Mouse (Mus musculus) liver, embryonic 14.5 days (tissue): ENCODE results near the gene Amn. TPM values are rescaled to one million over a fixed set of nuclear protein-coding genes. Genes with fewer than 3 reads are reported as not detected.

Experiments used
- ATAC-seq: fragments of 200-750 bp; cut with Nextera tagmentation; 2 replicates; pipeline ENCODE4 v1.8.0; 2017; ENCODE audit warnings: moderate number of reproducible peaks, mild to moderate bottlenecking, moderate library complexity; ENCODE audit not compliant: insufficient read depth
- DNase-seq, 3 experiments: peaks; one replicate each; pipeline ENCODE4 v3.0.0-alpha.2; 2012 to 2013; ENCODE audit warnings: low read depth in 3 of 3, low spot score in 3 of 3
- H3K27ac ChIP-seq: fragments of 300-500 bp; sonication (generic); 2 replicates; pipeline ENCODE4 v1.5.1; 2014; ENCODE audit warnings: moderate library complexity, mild to moderate bottlenecking, control low read depth, inconsistent platforms
- H3K27me3 ChIP-seq: fragments of 300-500 bp; sonication (generic); 2 replicates; pipeline ENCODE4 v1.6.1; 2014; ENCODE audit warnings: mild to moderate bottlenecking, low read length, moderate library complexity; ENCODE audit not compliant: control insufficient read depth, insufficient read depth
- H3K36me3 ChIP-seq: fragments of 300-500 bp; sonication (generic); replicated peaks from 2 replicates; pipeline ENCODE4 v1.6.1; 2014; ENCODE audit warnings: low read depth; ENCODE audit not compliant: control insufficient read depth, insufficient read depth
- H3K4me1 ChIP-seq, 2 experiments: fragments of 200-500 bp in 1 of 2; fragments of 300-500 bp in 1 of 2; sonication (generic) in 1 of 2; replicated peaks; 2 replicates each; pipeline ENCODE4 v1.6.1; 2012 to 2014; ENCODE audit warnings: antibody characterized with exemption in 1 of 2, inconsistent platforms in 1 of 2, low read length in 1 of 2; ENCODE audit not compliant: control insufficient read depth in 2 of 2, insufficient read depth in 2 of 2
- H3K4me2 ChIP-seq: fragments of 300-500 bp; sonication (generic); 2 replicates; pipeline ENCODE4 v1.6.1; 2014; ENCODE audit warnings: low read depth, mild to moderate bottlenecking, control low read depth, moderate library complexity
- H3K4me3 ChIP-seq, 2 experiments: fragments of 200-500 bp in 1 of 2; fragments of 300-500 bp in 1 of 2; sonication (generic) in 1 of 2; 2 replicates each; pipeline ENCODE4 v1.5.1; 2012 to 2014; ENCODE audit warnings: low read depth in 2 of 2, low read length in 2 of 2, mild to moderate bottlenecking in 2 of 2, control low read depth in 1 of 2, inconsistent platforms in 1 of 2, moderate library complexity in 1 of 2; ENCODE audit not compliant: insufficient read depth in 1 of 2
- H3K9ac ChIP-seq: fragments of 300-500 bp; sonication (generic); replicated peaks from 2 replicates; pipeline ENCODE4 v1.6.1; 2014; ENCODE audit warnings: mild to moderate bottlenecking, control low read depth, moderate library complexity
- H3K9me3 ChIP-seq: fragments of 300-500 bp; sonication (generic); 2 replicates; pipeline ENCODE4 v1.6.1; 2016; ENCODE audit warnings: low read length, mixed read lengths; ENCODE audit not compliant: control insufficient read depth
- CTCF ChIP-seq: IDR thresholded peaks from 2 replicates; pipeline ENCODE4 v1.5.1; 2016; ENCODE audit warnings: antibody characterized with exemption, low read depth, control low read depth
- EP300 ChIP-seq: IDR thresholded peaks from 2 replicates; pipeline ENCODE4 v1.6.1; 2016; ENCODE audit warnings: antibody characterized with exemption, low read depth
- WGBS: fragments of 180-500 bp; shearing (Covaris S2); extraction: QIAGEN DNeasy Blood & Tissue Kit; methylation state at CpG from one replicate; pipeline ENCODE4 v1.1.7; 2014; ENCODE audit not compliant: insufficient replicate concordance; 5-methylcytosine and 5-hydroxymethylcytosine counted together
- polyA plus RNA-seq, 2 experiments: library from polyadenylated mRNA; depleted of rRNA in 1 of 2; stranded (reverse) in 1 of 2; unstranded in 1 of 2; fragments of >200 nt; fragmentation: Nextera tagmentation in 1 of 2; extraction: Ambion mirVana in 1 of 2; gene quantifications; 2 replicates each; pipeline versions ENCODE4 v1.2.1 to v1.2.3; 2012 to 2014

Amn gene
- polyA plus RNA-seq, 2 experiments: 0.61 to 0.71 TPM

GRCm38 (mm10) chr12:111263650-111264049 lies 7.2 kb upstream of the Amn start:
- TF ChIP-seq EP300 (no peak), CTCF (no peak)
- Histone ChIP-seq H3K27ac (no peak overlapping the region), H3K9ac (no peak overlapping the region), H3K9me3 (no peaks in the 10 kb centered on the region), H3K36me3 (no peaks in the 10 kb centered on the region), H3K4me1 (peaks cover 20 to 25% of the 10 kb centered on the region in 2 experiments), H3K4me3 (no peak overlapping the region), H3K4me2 (no peak overlapping the region), H3K27me3 (no peaks in the 10 kb centered on the region)
- WGBS: 88% methylated on average over 16 of the region's 16 CpGs
- DNase-seq (no peak), ATAC-seq (no peak)

GRCm38 (mm10) chr12:111265212-111265611 lies 5.7 kb upstream of the Amn start:
- Histone ChIP-seq H3K9me3 (no peaks in the 10 kb centered on the region), H3K4me3 (no peak overlapping the region), H3K4me2 (no peak overlapping the region), H3K27ac (no peak overlapping the region), H3K36me3 (no peaks in the 10 kb centered on the region), H3K27me3 (peaks cover 4% of the 10 kb centered on the region), H3K4me1 (peaks cover 20 to 30% of the 10 kb centered on the region in 2 experiments), H3K9ac (no peak overlapping the region)
- 74% methylated on average over 5 of the region's 5 CpGs for WGBS
- ATAC-seq (no peak), DNase-seq (no peak)
- TF ChIP-seq EP300 (no peak), CTCF (no peak)

DNA sequence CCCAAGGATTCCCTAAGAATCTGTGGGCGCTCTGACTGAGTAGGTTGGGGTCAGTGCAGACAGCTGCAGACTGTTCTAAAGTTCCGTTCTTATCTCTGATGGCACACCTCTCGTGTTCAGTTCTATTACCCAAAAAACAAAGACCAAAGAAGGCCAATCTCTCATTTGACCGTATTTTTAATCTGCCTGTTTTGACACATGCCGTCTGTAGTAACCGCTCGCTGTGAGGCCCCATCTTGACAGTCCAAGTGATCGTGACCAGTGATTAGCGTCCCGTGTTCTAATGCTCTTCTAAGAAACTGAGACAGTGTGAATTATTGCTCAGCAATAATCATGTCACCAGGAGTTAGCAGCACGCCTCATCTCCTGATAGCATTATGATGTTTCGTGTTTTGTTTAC lies 4.3 kb upstream of the Amn start:
- H3K27ac ChIP-seq: peak overlapping the region; percentile 39
- WGBS: 18% methylated on average over 12 of the region's 12 CpGs
- peak overlapping the region; percentile 44 for H3K4me2 ChIP-seq
- ATAC-seq (peak; percentile 62; the same call in 1 of the 2 replicates), DNase-seq (peak; percentile 36 to 55 (median 46))
- no peak overlapping the region for H3K4me3 ChIP-seq
- H3K27me3 ChIP-seq: peaks cover 18% of the 10 kb centered on the region
- TF ChIP-seq CTCF (no peak), EP300 (peak; percentile 65)
- H3K4me1 ChIP-seq: peaks cover 20 to 30% of the 10 kb centered on the region in 2 experiments
- H3K36me3 ChIP-seq: no peaks in the 10 kb centered on the region
- no peak overlapping the region; the same call in 1 of the 2 replicates for H3K9ac ChIP-seq
- H3K9me3 ChIP-seq: no peaks in the 10 kb centered on the region

DNA sequence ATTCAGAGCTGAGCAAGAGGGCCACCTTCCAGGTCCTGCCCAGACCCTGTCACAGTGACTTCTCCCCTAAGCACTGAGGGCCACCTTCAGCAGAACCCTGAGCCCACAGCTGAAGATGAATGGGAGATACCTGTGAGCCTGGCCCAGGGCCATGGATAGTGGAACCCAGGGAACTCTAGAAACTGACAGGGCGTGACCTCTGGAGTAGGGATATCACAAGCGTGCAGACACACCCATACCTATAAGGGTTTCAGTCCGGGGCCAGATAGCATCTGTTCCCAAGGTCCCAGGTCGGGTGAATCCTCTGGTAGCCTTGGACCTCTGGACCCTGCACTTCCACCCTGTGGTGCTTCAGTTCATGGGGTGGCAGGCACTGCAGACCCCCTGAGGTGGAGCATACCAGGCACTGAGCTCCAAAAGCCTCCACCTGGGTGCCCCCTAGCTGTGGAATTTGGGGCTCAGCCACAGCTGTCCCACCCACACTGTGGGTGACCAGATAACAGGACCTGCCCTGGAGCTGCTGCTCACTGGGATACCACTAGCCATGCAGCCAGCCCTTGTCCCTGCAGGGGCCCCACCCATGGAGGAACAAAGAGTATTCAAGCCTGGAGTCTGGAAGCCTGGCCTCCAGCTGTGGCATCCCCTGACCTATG lies 3.1 kb upstream of the Amn start:
- Histone ChIP-seq H3K9ac (peak overlapping the region; percentile 11; the same call in 1 of the 2 replicates), H3K4me3 (no peak overlapping the region), H3K27me3 (peaks cover 30% of the 10 kb centered on the region), H3K36me3 (no peaks in the 10 kb centered on the region), H3K27ac (peak overlapping the region; percentile 39; the same call in 1 of the 2 replicates), H3K9me3 (no peaks in the 10 kb centered on the region), H3K4me2 (peak overlapping the region; percentile 44), H3K4me1 (peaks cover 20 to 30% of the 10 kb centered on the region in 2 experiments)
- TF ChIP-seq EP300 (peak; percentile 39; the same call in 1 of the 2 replicates), CTCF (peak; percentile 62)
- ATAC-seq: peak; percentile 84
- 16% methylated on average over 4 of the region's 4 CpGs for WGBS
- DNase-seq: peak; percentile 43 to 60 (median 47)

DNA sequence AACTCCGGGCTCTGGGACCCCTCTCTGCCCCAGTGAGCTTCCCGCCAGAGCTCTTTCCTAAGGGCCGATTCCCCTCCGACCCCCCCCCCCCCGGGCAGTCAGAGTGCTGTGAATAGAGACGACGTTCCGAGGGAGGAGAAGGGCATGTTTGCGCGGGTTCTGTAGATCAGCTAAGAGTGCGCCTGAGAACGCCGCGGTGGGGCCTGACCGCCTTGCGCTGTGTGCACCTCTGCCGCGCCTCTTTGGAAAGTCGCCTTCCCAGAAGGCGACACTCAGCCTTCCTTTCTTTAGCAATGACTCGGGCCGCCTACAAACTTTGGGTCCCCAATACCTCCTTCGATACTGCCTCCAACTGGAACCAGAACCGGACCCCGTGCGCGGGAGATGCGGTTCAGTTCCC lies 511 bp downstream of the Amn start:
- Histone ChIP-seq H3K27me3 (peaks cover 64% of the 10 kb centered on the region), H3K4me3 (no peak overlapping the region), H3K36me3 (no peaks in the 10 kb centered on the region), H3K4me2 (peak overlapping the region; percentile 16; the same call in 1 of the 2 replicates), H3K4me1 (peaks cover 18 to 25% of the 10 kb centered on the region in 2 experiments), H3K27ac (no peak overlapping the region), H3K9ac (no peak overlapping the region), H3K9me3 (no peaks in the 10 kb centered on the region)
- WGBS: 7% methylated on average over 26 of the region's 28 CpGs
- no peak for ATAC-seq
- no peak for TF ChIP-seq EP300
- TF ChIP-seq CTCF: no peak
- DNase-seq: no peak
